Mouse (Mus musculus): ENCODE results near the gene Rgs3. TPM values are rescaled to one million over a fixed set of nuclear protein-coding genes. Genes with fewer than 3 reads are reported as not detected.

Rgs3 gene
- total and polyA plus RNA-seq, 3 experiments, result not detected

GRCm38 (mm10) chr4:62685268-62685667 is 125.6 kb downstream of the Rgs3 start:
- H3K27ac ChIP-seq (ENCODE audit: control insufficient read depth, low read depth, low read length), result no peak overlapping the region

GRCm38 (mm10) chr4:62686769-62687168 is 127.1 kb downstream of the Rgs3 start:
- no peak overlapping the region for H3K4me3 ChIP-seq (ENCODE audit: control insufficient read depth in 1 of 2, insufficient read depth in 1 of 2, low read depth in 2 of 2, low read length in 2 of 2)
- H3K27ac ChIP-seq (ENCODE audit: control insufficient read depth, low read depth, low read length), result no peak overlapping the region
- H3K27me3 ChIP-seq (ENCODE audit: control insufficient read depth in 1 of 2, insufficient read depth in 2 of 2, low read length in 2 of 2), result no peaks in the 10 kb centered on the region
- H3K36me3 ChIP-seq (ENCODE audit: control insufficient read depth in 1 of 2, insufficient read depth in 2 of 2, low read length in 2 of 2), result no peaks in the 10 kb centered on the region
- no peak overlapping the region for H3K9ac ChIP-seq (ENCODE audit: control insufficient read depth, low read depth, low read length, poor library complexity, severe bottlenecking)
- DNase-seq (ENCODE audit: low read depth, low spot score), result no peak
- H3K4me1 ChIP-seq (ENCODE audit: control insufficient read depth in 1 of 2, insufficient read depth in 2 of 2, low read length in 2 of 2), result no peaks in the 10 kb centered on the region
- H3K79me2 ChIP-seq (ENCODE audit: control insufficient read depth, insufficient read depth, low read length, poor library complexity), result no peaks in the 10 kb centered on the region
- no peaks in the 10 kb centered on the region for H3K9me3 ChIP-seq (replicated peaks; ENCODE audit: insufficient read depth, low read length)
- TF ChIP-seq SIN3A (IDR thresholded peaks at IDR 0.05; ENCODE audit: low read length), result no peak
- no peak for TF ChIP-seq TAL1 (IDR thresholded peaks at IDR 0.05; ENCODE audit: low read length)
- no peak for TF ChIP-seq MEF2A (IDR thresholded peaks at IDR 0.05; ENCODE audit: extremely low read depth, insufficient replicate concordance, low read depth, low read length, poor library complexity, severe bottlenecking)
- no peak for TF ChIP-seq NELFE (IDR thresholded peaks at IDR 0.05; ENCODE audit: low read depth, low read length)
- TF ChIP-seq POLR2A (IDR thresholded peaks at IDR 0.05; ENCODE audit: control insufficient read depth in 1 of 2, insufficient read depth in 1 of 2, low read depth in 1 of 2, low read length in 2 of 2, poor library complexity in 1 of 2), result no peak
- no peak for TF ChIP-seq ETS1 (IDR thresholded peaks at IDR 0.05; ENCODE audit: low read depth, low read length)
- TF ChIP-seq JUND (IDR thresholded peaks at IDR 0.05; ENCODE audit: low read depth, low read length), result no peak
- TF ChIP-seq USF1 (IDR thresholded peaks at IDR 0.05; ENCODE audit: low read depth, low read length), result no peak
- no peak for TF ChIP-seq TBP (IDR thresholded peaks at IDR 0.05; ENCODE audit: low read depth, low read length)

More at GRCm38 (mm10) chr4:62685268-62685667, 125.6 kb downstream of the Rgs3 start:
- H3K27me3 ChIP-seq (ENCODE audit: control insufficient read depth in 1 of 2, insufficient read depth in 2 of 2, low read length in 2 of 2), result no peaks in the 10 kb centered on the region
- TF ChIP-seq MXI1 (IDR thresholded peaks at IDR 0.05; ENCODE audit: low read depth, low read length) (no peak), MAZ (IDR thresholded peaks at IDR 0.05; ENCODE audit: low read depth, low read length) (no peak), NELFE (IDR thresholded peaks at IDR 0.05; ENCODE audit: low read depth, low read length) (no peak), HCFC1 (IDR thresholded peaks at IDR 0.05; ENCODE audit: low read depth, low read length) (no peak), MEF2A (IDR thresholded peaks at IDR 0.05; ENCODE audit: extremely low read depth, insufficient replicate concordance, low read depth, low read length, poor library complexity, severe bottlenecking) (no peak), ZC3H11A (IDR thresholded peaks at IDR 0.05; ENCODE audit: low read depth, low read length) (no peak), ZNF384 (IDR thresholded peaks at IDR 0.05; ENCODE audit: low read depth, low read length) (no peak), SIN3A (IDR thresholded peaks at IDR 0.05; ENCODE audit: low read length) (no peak), ZMIZ1 (IDR thresholded peaks at IDR 0.05; ENCODE audit: low read depth, low read length) (no peak), POLR2AphosphoS5 (IDR thresholded peaks at IDR 0.05; ENCODE audit: borderline replicate concordance, low read depth, low read length) (no peak), NRF1 (IDR thresholded peaks at IDR 0.05; ENCODE audit: insufficient read depth, low read depth, low read length, poor library complexity, severe bottlenecking) (no peak), CTCF (IDR thresholded peaks at IDR 0.05 in 2 of 3, conservative IDR thresholded peaks at IDR 0.05 in 1 of 3; ENCODE audit: control insufficient read depth in 1 of 3, insufficient read depth in 1 of 3, low read depth in 2 of 3, low read length in 3 of 3, poor library complexity in 1 of 3, severe bottlenecking in 1 of 3) (no peak), USF1 (IDR thresholded peaks at IDR 0.05; ENCODE audit: low read depth, low read length) (no peak), SMC3 (IDR thresholded peaks at IDR 0.05; ENCODE audit: low read depth, low read length) (no peak), TAL1 (IDR thresholded peaks at IDR 0.05; ENCODE audit: low read length) (no peak), MYB (IDR thresholded peaks at IDR 0.05; ENCODE audit: low read depth, low read length) (no peak), MAX (IDR thresholded peaks at IDR 0.05; ENCODE audit: low read length) (no peak), GATA1 (IDR thresholded peaks at IDR 0.05; ENCODE audit: low read depth, low read length) (no peak), RCOR1 (IDR thresholded peaks at IDR 0.05; ENCODE audit: low read depth, low read length) (no peak), EP300 (IDR thresholded peaks at IDR 0.05; ENCODE audit: low read depth in 1 of 2, low read length in 2 of 2) (no peak)
- no peak for DNase-seq (ENCODE audit: low read depth, low spot score)
- H3K4me1 ChIP-seq (ENCODE audit: control insufficient read depth in 1 of 2, insufficient read depth in 2 of 2, low read length in 2 of 2), result no peaks in the 10 kb centered on the region
- no peak overlapping the region for H3K4me3 ChIP-seq (ENCODE audit: control insufficient read depth in 1 of 2, insufficient read depth in 1 of 2, low read depth in 2 of 2, low read length in 2 of 2)
- no peaks in the 10 kb centered on the region for H3K9me3 ChIP-seq (replicated peaks; ENCODE audit: insufficient read depth, low read length)
- H3K79me2 ChIP-seq (ENCODE audit: control insufficient read depth, insufficient read depth, low read length, poor library complexity), result no peaks in the 10 kb centered on the region
- no peak overlapping the region for H3K9ac ChIP-seq (ENCODE audit: control insufficient read depth, low read depth, low read length, poor library complexity, severe bottlenecking)
- H3K36me3 ChIP-seq (ENCODE audit: control insufficient read depth in 1 of 2, insufficient read depth in 2 of 2, low read length in 2 of 2), result no peaks in the 10 kb centered on the region
